Mouse (Mus musculus): ENCODE results near the gene Gm45021. TPM values are rescaled to one million over a fixed set of nuclear protein-coding genes. Genes with fewer than 3 reads are reported as not detected.
"Not testable (repeated sequence)": the region's sequence is repeated elsewhere in the genome, so short reads cannot be mapped to it uniquely, and the experiment has no call there.

Gm45021 gene
- total RNA-seq, 1 experiment from 2014 or later: not detected

DNA sequence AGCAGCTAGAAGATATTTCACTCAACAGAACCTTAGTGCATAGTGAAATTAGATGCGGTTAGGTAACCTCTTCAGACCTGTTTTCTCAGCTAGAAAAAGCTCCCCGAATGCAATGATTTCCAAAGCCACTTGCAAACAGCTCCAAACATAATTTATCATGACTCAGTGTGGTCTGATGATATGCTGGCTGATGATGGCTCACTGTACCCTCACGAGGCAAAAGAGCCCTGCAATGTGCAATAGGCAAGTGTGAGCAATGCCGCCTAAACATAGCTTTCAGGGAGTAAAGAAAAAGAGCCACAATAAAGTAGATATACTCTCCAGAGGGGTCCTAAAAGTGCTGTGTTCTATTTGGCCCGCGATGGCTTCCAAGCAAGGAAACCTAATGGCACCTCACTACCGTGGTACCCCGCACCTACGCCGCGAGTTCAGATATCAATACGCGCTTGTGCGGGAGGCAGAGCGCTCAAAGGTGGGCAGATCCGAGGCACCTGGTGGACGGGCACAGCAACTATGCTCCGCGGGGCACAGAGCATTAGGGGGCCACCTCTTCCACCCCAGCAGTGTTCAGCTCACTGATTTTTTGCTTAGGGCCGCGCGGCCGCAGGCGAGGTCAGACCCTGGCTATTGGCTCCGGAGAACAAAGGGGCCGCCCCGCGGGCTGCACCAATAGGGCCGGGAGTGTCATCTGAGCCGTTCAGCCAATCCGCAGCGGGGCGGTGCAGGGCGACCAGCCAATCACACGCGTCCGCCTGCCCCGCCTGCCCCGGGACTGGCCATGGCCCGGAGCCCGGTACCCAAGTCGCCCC, 12.1 kb downstream of the Gm45021 start, which contains the start of gene Zfp775:
Zfp775 (plus strand) TSS at position 793 of the 809 bp plus-strand sequence.
- peak; percentile 98 for ATAC-seq (ENCODE audit: extremely low read depth, insufficient number of reproducible peaks, low FRiP score, poor library complexity, severe bottlenecking)

DNA sequence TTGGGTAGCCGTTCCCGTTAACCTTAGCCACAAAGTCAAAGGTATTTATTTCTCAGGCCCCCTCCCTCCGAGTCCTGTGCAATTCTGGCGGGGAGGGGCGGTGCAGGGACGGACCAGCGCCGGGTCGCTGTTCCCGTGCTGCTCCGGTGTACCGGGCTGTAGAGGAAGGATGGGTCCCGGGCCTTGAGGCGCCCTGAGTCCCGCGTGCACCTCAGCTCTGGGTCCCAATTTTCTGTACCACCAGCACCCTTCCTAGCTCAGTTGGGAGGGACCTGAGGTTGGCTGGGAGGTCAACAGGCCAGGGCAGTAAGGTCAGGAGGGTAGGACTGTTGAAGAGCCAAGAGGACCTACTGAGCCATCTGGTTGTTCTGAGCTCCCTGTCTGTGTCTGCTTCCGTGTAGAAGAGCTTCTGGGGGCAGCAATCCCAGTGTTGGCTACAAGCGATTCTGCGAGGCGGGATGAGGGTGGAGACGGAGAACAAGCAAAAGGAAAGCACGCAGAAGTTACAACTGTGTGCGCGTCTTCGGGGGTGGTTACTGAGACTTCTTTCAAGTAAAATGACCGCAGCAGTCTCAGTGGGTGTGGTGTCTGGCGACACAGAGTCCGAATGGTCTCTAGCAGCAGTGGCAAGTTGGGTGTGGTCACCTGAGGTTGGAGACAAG, 12.8 kb downstream of the Gm45021 start:
- ATAC-seq (ENCODE audit: extremely low read depth, insufficient number of reproducible peaks, low FRiP score, poor library complexity, severe bottlenecking): peak; percentile 2; the same call in 1 of the 2 replicates

DNA sequence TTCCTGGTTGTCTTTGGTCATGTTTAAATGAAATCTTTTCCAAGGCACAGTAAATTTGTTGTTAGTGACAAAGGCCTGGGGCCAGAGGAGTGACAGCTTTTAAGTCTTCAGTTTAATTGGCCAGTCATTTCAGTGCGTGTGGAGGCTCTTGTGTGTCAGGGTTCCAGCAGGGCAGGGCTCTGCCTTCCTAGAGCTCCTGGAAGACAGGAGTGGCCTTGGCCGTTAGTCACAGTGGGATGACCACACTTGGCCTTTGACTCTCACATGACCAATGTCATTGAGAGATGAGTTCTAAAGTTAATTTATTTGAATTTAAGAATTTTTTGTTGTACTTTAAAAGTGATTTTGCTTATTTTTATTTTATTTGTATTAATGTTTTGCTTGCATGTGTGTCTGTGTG, 18.7 kb downstream of the Gm45021 start:
- ATAC-seq (ENCODE audit: extremely low read depth, insufficient number of reproducible peaks, low FRiP score, poor library complexity, severe bottlenecking): no peak

DNA sequence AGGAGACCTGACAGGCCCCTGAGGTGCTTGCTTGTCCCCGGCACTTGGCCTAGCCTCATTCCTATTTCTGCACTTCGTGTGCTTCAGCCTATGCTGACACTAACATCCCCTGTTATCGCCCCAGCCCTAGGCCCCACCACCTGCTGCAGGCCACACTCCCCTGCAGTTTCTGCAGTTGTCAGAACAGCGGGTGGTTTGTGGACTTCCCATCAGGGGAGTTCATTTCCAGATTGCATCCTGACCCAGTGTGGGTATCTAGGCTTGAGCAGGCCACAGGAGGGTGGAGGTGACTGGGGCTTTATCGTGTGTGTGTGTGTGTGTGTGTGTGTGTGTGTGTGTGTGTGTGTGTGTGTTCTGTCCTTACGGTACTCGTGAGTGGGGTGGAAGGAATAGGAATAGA, 20.1 kb downstream of the Gm45021 start:
- 0 out of 2 replicates have a peak, but pooled peaks have one; percentile 1 for ATAC-seq (ENCODE audit: extremely low read depth, insufficient number of reproducible peaks, low FRiP score, poor library complexity, severe bottlenecking)

DNA sequence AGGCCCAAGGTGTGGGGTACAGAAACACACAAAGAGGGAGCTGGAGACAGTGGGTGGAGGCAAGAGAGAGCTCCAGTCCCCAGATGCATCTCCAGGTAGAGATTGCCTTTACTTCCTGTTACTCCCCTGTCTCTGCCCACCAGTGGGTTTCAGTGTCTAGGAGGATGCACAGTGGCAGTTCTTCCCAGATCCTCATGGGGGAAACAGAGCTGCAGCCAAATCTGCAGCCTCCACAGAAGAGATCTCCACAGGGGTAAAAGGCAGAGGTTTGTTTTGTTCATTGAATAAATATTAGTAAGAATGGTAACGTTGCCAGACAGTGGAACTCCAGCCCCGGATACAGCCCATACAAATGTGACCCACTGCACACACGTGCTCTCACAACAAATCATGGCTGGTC, 21.2 kb downstream of the Gm45021 start:
- no peak for ATAC-seq (ENCODE audit: extremely low read depth, insufficient number of reproducible peaks, low FRiP score, poor library complexity, severe bottlenecking)

DNA sequence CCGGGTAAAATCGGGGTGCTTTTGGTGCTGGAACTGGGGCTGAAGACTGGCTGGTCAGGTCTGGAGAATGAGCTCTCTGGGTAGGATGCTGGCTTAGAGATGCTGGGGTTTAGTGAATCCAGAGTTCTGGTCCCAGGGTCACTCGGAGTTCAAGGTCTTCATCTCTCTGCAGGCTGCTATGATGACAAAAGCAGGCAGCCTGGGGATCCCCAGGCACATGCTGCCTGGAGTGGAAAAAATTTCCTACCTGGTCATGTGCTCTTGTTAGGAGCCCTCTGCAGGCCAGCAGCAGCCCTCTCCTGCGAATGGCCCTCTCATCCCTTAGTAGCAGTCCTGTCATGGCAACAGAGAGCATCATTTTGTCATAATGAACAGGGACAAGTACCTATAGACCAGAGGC, 24.1 kb downstream of the Gm45021 start:
- no peak for ATAC-seq (ENCODE audit: extremely low read depth, insufficient number of reproducible peaks, low FRiP score, poor library complexity, severe bottlenecking)

DNA sequence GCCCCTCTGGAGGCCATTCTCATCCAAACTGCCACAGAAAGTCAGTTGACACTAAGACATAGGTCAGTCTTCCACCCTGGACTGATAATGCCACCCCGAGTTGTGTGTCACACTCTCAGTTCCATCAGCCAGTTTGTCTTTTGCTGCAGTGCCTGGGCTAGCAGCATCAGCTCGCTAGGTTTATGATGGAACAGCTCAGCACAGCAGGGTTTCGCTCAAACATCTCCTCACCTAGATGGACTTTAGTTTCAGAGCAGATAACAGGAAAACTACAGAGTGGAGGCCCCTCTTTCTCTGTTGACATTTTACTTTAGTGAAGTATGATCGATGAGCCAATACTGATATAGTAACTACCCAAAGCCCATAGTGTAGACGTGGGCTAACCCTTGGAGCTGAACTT, 25.3 kb downstream of the Gm45021 start:
- ATAC-seq (ENCODE audit: extremely low read depth, insufficient number of reproducible peaks, low FRiP score, poor library complexity, severe bottlenecking): no peak

DNA sequence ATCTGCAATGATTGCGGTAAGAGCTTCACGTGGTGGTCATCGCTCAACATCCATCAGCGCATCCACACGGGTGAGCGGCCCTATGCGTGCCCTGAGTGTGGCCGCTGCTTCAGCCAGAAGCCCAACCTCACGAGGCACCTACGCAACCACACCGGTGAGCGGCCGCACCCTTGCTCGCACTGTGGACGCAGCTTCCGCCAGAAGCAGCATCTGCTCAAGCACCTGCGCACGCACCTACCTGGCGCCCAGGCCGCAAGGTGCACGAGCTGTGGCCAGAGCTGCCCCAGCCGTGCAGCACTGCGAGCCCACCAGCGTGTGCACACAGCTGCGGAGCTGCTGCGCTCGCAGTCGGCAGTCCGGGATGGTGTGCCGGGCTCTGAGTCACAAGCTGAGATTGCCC, 30.6 kb downstream of the Gm45021 start:
- ATAC-seq (ENCODE audit: extremely low read depth, insufficient number of reproducible peaks, low FRiP score, poor library complexity, severe bottlenecking): no peak

DNA sequence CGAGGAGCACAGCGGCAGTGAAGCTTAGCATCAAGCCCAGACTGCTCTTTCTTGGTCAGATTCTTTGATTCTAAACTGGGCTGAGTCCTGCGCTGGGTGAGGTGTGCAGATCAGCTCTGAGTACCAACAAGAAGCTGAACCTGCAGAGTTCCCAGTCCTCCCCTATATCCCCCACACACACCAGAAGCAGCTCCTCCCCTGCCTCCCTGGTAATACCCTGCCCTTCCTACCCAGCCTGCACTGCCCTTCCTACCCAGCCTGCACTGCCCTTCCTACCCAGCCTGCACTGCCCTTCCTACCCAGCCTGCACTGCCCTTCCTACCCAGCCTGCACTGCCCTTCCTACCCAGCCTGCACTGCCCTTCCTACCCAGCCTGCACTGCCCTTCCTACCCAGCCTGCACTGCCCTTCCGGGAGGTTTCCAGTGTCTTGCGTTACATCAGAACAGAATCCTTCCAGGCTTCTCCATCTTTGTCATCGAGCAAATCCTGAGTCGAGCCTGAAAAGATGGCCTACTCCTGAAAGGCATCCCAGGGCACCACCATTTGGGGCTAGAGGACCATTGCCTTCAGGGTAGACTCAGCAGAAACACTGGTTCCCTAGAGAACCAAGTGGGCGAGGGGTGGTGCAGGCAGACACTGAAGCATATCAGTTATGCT, 32.9 kb downstream of the Gm45021 start:
- not testable (repeated sequence) for ATAC-seq (ENCODE audit: extremely low read depth, insufficient number of reproducible peaks, low FRiP score, poor library complexity, severe bottlenecking)

DNA sequence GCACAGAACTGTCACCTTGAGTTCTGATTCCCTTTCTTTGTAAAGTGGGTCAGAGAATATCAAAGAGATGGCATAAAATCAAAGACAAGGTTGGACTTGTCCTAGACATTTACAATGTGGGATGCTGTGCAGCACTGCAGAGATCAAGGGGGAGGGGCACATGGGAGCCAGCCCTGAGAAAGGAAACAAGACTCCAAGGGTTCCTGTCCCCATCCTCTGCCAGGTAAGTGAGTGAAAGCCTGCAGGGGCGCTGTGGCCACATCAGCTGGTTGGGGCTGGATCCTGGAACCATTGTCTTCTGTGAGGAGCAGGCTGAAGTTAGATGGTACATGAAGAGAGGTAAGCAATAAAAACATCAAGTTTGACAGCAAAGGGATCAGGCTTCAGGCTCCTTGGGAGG, 34.0 kb downstream of the Gm45021 start:
- ATAC-seq (ENCODE audit: extremely low read depth, insufficient number of reproducible peaks, low FRiP score, poor library complexity, severe bottlenecking): no peak

DNA sequence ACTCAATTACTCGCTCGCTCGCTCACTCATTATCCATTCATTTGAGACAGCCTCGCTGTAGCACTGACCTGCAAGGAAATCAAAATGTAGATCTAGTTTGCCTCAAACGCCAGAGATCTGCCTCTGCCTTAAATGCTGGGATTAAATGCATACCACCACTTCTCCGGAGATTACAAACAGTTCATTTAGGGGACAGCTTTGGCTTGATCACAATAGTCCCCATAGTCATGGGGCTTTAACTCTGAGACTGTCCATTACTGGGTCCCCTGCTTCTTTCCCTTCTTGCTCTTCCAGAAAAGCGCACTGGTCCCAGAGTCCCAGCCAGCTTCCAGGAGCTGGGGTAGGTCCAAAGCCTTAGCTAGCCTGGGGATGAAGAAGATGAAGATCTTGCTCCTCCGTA, 37.1 kb downstream of the Gm45021 start, which contains the start of gene AI854703:
AI854703 (plus strand) TSS at position 301 of the 400 bp plus-strand sequence.
- ATAC-seq (ENCODE audit: extremely low read depth, insufficient number of reproducible peaks, low FRiP score, poor library complexity, severe bottlenecking): no peak

DNA sequence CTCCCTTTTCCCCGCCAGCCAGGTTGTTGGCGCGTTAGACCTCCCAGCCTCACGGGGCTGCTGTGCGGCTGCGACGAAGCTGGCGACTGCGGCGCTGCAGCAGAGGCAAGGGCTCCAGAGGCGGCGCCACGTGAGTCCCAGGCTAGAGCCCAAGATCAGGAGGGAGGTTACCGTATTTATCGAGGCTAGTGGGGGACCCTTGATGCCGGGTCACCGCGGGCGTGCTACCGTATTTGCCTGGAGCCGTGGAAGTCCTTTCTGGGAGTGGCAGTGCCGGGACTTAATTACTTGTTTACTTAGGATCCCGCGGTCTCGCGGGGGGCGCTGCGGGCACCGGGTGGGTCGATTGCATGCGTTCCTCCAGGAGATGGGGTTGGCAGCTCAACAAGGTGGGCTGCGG, 37.6 kb downstream of the Gm45021 start:
- ATAC-seq (ENCODE audit: extremely low read depth, insufficient number of reproducible peaks, low FRiP score, poor library complexity, severe bottlenecking): no peak

DNA sequence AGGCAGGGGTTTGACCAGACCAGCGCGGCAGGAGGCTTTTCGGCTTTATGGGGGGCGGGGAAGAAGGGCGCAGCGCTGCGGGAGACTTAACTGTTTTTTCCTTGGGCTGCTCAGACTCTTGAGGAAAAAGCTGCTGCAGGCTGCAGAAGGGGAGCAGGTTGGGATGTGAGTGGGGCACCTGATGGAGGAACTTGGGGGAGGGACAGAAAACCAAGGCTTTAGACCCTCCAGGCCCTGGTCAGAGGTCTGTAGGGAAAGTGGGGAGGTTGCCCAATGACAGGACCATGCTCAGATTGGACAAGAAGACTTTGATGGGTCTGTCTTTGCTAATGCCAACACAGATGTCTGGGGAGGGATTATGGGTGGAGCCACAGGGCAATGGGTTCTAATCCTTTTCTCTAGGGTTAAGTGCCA, 38.1 kb downstream of the Gm45021 start:
- ATAC-seq (ENCODE audit: extremely low read depth, insufficient number of reproducible peaks, low FRiP score, poor library complexity, severe bottlenecking): no peak

DNA sequence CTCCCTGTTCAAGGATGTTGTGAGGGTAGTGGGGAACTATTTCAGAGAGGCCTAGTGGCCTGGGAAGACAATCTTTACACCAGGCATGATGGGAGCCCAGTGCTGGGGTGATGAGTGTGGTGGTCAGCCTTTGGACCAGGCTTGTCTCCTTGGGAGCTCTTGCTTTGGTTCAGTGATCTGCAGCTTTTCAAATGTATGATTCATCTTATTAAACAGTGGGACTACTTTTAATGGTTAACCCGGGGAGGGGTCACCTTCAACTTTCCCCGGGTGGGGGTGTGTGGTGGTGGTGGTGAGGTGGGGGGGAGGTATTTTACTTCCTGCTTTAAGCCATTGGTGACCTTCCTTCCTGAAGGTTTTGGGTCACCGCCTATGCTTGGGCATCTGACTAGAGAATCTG, 39.0 kb downstream of the Gm45021 start:
- ATAC-seq (ENCODE audit: extremely low read depth, insufficient number of reproducible peaks, low FRiP score, poor library complexity, severe bottlenecking): no peak

DNA sequence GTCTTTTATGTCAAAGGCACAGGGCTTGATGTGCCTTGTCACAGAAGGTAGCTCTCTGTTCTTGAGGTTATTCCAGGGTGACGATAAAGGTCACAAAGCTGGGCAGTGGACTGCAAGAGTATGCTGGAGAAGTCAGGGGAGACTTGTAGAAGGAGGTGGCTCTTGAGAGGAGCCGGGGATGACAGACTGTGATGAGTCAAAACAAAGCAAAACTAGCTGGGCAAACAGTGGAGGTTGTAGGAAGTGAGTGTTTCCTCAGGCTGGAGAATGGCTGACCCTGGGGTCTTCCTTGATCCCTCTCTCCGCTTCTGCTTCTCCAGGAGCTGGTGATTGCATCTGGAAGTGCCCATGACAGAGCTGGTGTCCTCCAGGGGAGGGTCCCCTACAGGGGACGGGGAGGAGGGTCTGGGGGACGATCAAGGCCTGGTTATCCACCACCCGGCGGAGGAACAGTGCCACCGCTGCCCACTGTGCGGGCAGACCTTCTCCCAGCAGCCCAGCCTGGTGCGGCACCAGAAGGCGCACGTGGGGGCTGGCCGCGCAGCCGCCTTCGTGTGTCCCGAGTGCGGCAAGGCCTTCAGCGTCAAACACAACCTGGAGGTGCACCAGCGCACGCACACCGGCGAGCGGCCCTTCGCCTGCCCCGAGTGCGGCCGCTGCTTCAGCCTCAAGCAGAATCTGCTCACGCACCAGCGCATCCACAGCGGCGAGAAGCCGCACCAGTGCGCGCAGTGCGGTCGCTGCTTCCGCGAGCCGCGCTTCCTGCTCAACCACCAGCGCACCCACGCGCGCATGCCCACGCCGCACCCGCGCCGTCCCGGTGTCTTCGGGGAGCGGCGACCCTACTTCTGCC, 39.6 kb downstream of the Gm45021 start:
- peak; percentile 27; the same call in 1 of the 2 replicates for ATAC-seq (ENCODE audit: extremely low read depth, insufficient number of reproducible peaks, low FRiP score, poor library complexity, severe bottlenecking)

DNA sequence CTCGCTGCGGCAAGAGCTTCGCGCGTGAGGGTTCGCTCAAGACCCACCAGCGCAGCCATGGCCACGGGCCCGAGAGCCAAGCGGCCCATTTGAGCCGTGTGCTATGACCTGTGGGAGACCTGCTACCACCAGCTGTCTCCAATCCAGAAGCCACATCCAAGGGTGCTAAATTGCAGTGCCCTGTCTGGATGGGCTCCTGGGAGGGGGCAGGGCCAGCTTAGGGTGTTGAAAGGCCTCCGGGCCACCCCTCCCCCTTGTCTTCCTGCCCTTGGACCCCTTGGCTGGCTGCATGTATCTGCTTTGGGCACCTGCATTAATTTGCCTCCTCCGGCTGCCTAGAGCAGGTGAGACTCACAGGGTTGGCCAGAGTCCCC, 40.2 kb downstream of the Gm45021 start:
- ATAC-seq (ENCODE audit: extremely low read depth, insufficient number of reproducible peaks, low FRiP score, poor library complexity, severe bottlenecking): no peak

DNA sequence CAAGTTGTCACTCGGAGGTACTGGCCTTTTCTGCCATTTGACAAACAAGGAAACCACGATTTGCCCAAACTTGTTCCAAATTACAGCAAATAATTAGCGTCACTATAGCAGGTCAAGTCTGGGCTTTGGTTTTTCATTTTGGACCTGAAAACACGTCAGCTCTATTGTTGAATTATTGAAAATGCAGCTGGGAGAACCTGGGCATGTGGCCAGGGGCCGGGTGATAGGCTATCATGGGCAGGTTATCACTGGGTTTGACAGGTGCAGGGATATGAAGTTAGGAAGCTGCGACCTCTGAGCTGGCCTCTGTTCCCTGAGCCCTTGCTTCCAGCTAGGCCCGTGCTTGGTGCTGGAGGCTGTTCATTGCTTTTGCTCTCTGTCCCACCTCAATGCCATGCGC, 41.4 kb downstream of the Gm45021 start:
- no peak for ATAC-seq (ENCODE audit: extremely low read depth, insufficient number of reproducible peaks, low FRiP score, poor library complexity, severe bottlenecking)

DNA sequence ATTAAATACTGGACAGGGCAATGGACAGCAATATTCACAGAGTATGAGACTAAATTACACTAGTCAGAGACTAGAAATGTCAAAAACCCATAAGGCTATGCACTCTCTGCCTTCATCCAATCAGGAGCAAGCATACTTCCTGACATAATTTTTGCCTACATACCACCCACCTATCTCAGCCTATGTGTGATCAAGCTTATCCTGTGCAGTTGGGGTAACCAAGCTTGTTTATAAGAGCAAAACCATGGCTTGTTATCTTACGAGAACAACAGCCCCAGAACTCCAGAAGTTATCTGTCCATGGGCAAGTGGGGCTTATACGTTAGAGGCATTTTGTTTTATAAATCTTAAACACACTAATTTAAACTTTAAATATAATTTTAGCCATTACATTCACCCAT, 45.7 kb downstream of the Gm45021 start:
- no peak for ATAC-seq (ENCODE audit: extremely low read depth, insufficient number of reproducible peaks, low FRiP score, poor library complexity, severe bottlenecking)

DNA sequence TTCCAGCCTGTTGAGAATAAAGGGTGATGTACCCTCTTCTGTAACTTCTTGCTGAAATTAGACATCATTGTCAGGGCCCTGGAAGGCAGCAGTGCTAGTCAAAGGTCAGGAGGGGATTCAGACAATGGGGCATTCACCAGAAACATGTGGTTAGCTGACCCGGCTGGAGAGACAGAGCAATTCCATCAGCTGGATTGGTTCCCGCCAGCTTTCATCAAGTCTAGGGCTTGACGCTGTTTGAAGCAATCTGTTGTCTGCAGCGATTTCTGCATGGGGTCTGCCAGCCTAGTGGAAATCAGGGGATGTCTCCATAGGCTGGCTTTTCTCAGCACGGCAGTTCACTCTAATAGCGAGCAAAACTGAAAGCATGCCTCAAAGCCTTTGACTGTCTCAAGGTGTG, 47.1 kb downstream of the Gm45021 start:
- ATAC-seq (ENCODE audit: extremely low read depth, insufficient number of reproducible peaks, low FRiP score, poor library complexity, severe bottlenecking): no peak
